Mouse (Mus musculus): ENCODE data around the gene Rsg1. TPM values are rescaled to one million over a fixed set of nuclear protein-coding genes. Genes with fewer than 3 reads are reported as not detected.

Rsg1 gene
- polyA plus RNA-seq, 1 experiment, result 0.83 TPM

DNA sequence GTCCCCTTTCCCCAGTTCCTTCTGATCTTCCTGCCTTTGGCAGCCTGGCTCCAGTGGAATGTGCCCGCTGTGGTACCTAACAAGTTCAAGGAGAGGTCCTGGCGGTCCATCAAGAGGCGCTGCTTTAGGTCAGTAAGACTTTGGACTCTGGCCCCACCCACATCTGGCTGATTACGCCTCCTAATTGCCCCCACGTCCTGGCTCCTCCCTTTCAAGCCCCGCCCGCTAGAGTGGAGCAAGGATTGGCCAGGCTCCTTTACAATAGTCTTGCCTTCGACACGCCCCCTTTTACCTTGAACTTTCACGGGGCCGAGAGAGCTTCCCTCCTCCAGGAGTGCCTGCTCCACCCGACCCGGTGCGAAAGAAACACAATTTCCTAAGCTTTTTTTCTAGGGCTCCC lies 26.9 kb downstream of the Rsg1 start:
- WGBS, result 10% methylated on average over 14 of the region's 14 CpGs
- Histone ChIP-seq H3K27ac (ENCODE audit: insufficient read depth, low read length) (no peak overlapping the region), H3K4me1 (ENCODE audit: control insufficient read depth, insufficient read depth, insufficient read length) (peaks cover 13% of the 10 kb centered on the region; the same call in 1 of the 2 replicates), H3K4me3 (ENCODE audit: extremely low read depth, insufficient read depth, insufficient read length) (no peak overlapping the region), H3K27me3 (ENCODE audit: control insufficient read depth, insufficient read depth, low read length) (peaks cover 17% of the 10 kb centered on the region), H3K36me3 (ENCODE audit: control insufficient read depth, insufficient read depth, low read length) (no peaks in the 10 kb centered on the region)
- TF ChIP-seq POLR2A (IDR thresholded peaks at IDR 0.05; ENCODE audit: low read depth, low read length) (no peak), CTCF (IDR thresholded peaks at IDR 0.05; ENCODE audit: extremely low read depth, insufficient read depth, insufficient read length, insufficient replicate concordance) (no peak)
- no peak for DNase-seq (ENCODE audit: low read depth in 1 of 2, low spot score in 2 of 2)

DNA sequence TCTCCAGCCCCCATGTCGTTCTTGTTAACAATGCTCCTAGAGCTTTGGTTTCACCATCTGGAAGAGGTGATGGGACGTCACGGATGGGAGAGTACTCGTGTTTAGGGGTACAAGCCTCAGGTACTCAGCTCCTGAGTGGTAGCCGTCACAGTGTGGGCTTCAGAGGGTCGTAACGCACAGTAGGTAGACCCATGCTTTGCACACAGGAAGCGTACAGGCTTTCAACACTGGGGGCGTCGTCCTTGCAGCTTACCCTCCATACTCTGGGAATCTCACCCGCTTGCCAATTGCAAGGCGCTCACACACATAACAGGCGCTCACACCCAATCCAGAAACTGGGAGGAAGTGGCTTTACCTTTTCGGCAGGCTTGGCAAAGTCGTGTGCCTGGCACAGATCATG lies 28.1 kb downstream of the Rsg1 start:
- Histone ChIP-seq H3K27ac (ENCODE audit: insufficient read depth, low read length) (no peak overlapping the region), H3K36me3 (ENCODE audit: control insufficient read depth, insufficient read depth, low read length) (no peaks in the 10 kb centered on the region), H3K4me1 (ENCODE audit: control insufficient read depth, insufficient read depth, insufficient read length) (peaks cover 13% of the 10 kb centered on the region; the same call in 1 of the 2 replicates), H3K27me3 (ENCODE audit: control insufficient read depth, insufficient read depth, low read length) (peaks cover 22% of the 10 kb centered on the region), H3K4me3 (ENCODE audit: extremely low read depth, insufficient read depth, insufficient read length) (no peak overlapping the region)
- TF ChIP-seq CTCF (IDR thresholded peaks at IDR 0.05; ENCODE audit: extremely low read depth, insufficient read depth, insufficient read length, insufficient replicate concordance) (no peak), POLR2A (IDR thresholded peaks at IDR 0.05; ENCODE audit: low read depth, low read length) (no peak)
- DNase-seq (ENCODE audit: low read depth in 1 of 2, low spot score in 2 of 2), result no peak
- 39% methylated on average over 15 of the region's 15 CpGs for WGBS

GRCm38 (mm10) chr4:141242651-141243241 lies 29.0 kb downstream of the Rsg1 start:
- peaks cover 29% of the 10 kb centered on the region for H3K27me3 ChIP-seq (ENCODE audit: control insufficient read depth, insufficient read depth, low read length)
- no peaks in the 10 kb centered on the region for H3K36me3 ChIP-seq (ENCODE audit: control insufficient read depth, insufficient read depth, low read length)
- 42% methylated on average over 10 of the region's 11 CpGs for WGBS
- no peak overlapping the region for H3K27ac ChIP-seq (ENCODE audit: insufficient read depth, low read length)
- no peak for DNase-seq (ENCODE audit: low read depth in 1 of 2, low spot score in 2 of 2)
- peaks cover 13% of the 10 kb centered on the region for H3K4me1 ChIP-seq (ENCODE audit: control insufficient read depth, insufficient read depth, insufficient read length)
- no peak overlapping the region for H3K4me3 ChIP-seq (ENCODE audit: extremely low read depth, insufficient read depth, insufficient read length)
- TF ChIP-seq CTCF (IDR thresholded peaks at IDR 0.05; ENCODE audit: extremely low read depth, insufficient read depth, insufficient read length, insufficient replicate concordance) (no peak), POLR2A (IDR thresholded peaks at IDR 0.05; ENCODE audit: low read depth, low read length) (no peak)

DNA sequence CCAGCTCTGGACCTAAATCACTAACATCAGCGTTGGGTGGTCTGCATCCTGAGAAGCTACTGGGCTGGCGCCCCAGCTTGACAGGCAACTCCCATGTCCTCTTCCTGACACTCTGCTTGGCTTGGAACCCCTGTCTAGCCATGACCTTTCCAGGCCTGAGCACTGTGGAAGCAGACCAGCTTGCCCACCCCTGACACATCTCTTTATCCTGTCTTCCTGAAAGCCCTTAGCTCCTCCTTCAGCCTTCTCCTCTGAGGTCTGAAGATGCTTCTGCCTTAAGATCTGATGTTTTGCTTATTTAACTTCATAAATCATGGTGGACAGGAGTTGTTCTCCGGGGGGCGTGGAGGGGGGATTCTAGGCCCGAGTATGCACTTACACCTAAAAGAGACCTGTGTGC lies 29.9 kb downstream of the Rsg1 start:
- no peaks in the 10 kb centered on the region for H3K36me3 ChIP-seq (ENCODE audit: control insufficient read depth, insufficient read depth, low read length)
- no peak overlapping the region for H3K27ac ChIP-seq (ENCODE audit: insufficient read depth, low read length)
- no peak for TF ChIP-seq CTCF (IDR thresholded peaks at IDR 0.05; ENCODE audit: extremely low read depth, insufficient read depth, insufficient read length, insufficient replicate concordance)
- TF ChIP-seq POLR2A (IDR thresholded peaks at IDR 0.05; ENCODE audit: low read depth, low read length), result no peak
- H3K27me3 ChIP-seq (ENCODE audit: control insufficient read depth, insufficient read depth, low read length), result peaks cover 34% of the 10 kb centered on the region
- 73% methylated on average over 5 of the region's 5 CpGs for WGBS
- H3K4me3 ChIP-seq (ENCODE audit: extremely low read depth, insufficient read depth, insufficient read length), result no peak overlapping the region
- H3K4me1 ChIP-seq (ENCODE audit: control insufficient read depth, insufficient read depth, insufficient read length), result peaks cover 15% of the 10 kb centered on the region
- no peak for DNase-seq (ENCODE audit: low read depth in 1 of 2, low spot score in 2 of 2)

GRCm38 (mm10) chr4:141244401-141244800 lies 30.6 kb downstream of the Rsg1 start:
- H3K4me1 ChIP-seq (ENCODE audit: control insufficient read depth, insufficient read depth, insufficient read length), result peaks cover 11% of the 10 kb centered on the region
- H3K4me3 ChIP-seq (ENCODE audit: extremely low read depth, insufficient read depth, insufficient read length), result no peak overlapping the region
- DNase-seq (ENCODE audit: low read depth in 1 of 2, low spot score in 2 of 2), result no peak
- TF ChIP-seq POLR2A (IDR thresholded peaks at IDR 0.05; ENCODE audit: low read depth, low read length) (no peak), CTCF (IDR thresholded peaks at IDR 0.05; ENCODE audit: extremely low read depth, insufficient read depth, insufficient read length, insufficient replicate concordance) (no peak)
- peaks cover 34% of the 10 kb centered on the region for H3K27me3 ChIP-seq (ENCODE audit: control insufficient read depth, insufficient read depth, low read length)
- no peaks in the 10 kb centered on the region for H3K36me3 ChIP-seq (ENCODE audit: control insufficient read depth, insufficient read depth, low read length)
- 71% methylated on average over 5 of the region's 5 CpGs for WGBS
- no peak overlapping the region for H3K27ac ChIP-seq (ENCODE audit: insufficient read depth, low read length)

GRCm38 (mm10) chr4:141244931-141245425 lies 31.2 kb downstream of the Rsg1 start:
- no peak for DNase-seq (ENCODE audit: low read depth in 1 of 2, low spot score in 2 of 2)
- Histone ChIP-seq H3K36me3 (ENCODE audit: control insufficient read depth, insufficient read depth, low read length) (no peaks in the 10 kb centered on the region), H3K4me3 (ENCODE audit: extremely low read depth, insufficient read depth, insufficient read length) (no peak overlapping the region), H3K27ac (ENCODE audit: insufficient read depth, low read length) (no peak overlapping the region), H3K4me1 (ENCODE audit: control insufficient read depth, insufficient read depth, insufficient read length) (peaks cover 5% of the 10 kb centered on the region), H3K27me3 (ENCODE audit: control insufficient read depth, insufficient read depth, low read length) (peaks cover 31% of the 10 kb centered on the region)
- WGBS, result 52% methylated on average over 9 of the region's 9 CpGs
- TF ChIP-seq POLR2A (IDR thresholded peaks at IDR 0.05; ENCODE audit: low read depth, low read length) (no peak), CTCF (IDR thresholded peaks at IDR 0.05; ENCODE audit: extremely low read depth, insufficient read depth, insufficient read length, insufficient replicate concordance) (no peak)
